Mouse (Mus musculus) c-Kit-negative CD71-positive TER-119-positive erythroid progenitor cells, embryonic 14.5 days (primary cell): Measurements from ENCODE around the gene Prdx6b.

ENCODE experiments used
- DNase-seq: peaks from one replicate; pipeline ENCODE4 v3.0.0-alpha.2; 2013; ENCODE audit warnings: low read depth, low spot score

Gene Prdx6b

DNA sequence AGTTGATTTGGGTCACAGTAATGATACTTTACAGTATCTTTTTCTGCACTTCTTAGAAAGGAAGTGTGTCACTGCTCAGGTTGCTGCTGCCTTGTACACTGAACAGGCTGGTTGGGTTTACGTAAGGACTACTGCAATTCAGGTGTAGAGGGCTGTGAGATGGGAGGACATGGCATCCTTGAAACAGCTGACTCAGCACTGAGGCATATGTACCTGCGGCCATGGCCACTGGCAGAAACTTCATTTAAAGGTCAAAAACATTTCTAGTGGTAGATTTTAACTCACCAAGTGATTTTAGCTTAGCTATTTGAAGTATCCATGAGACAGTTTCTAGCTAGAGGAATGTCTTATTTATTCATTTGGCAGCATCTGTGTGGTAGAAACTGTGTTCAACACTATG lies 33.5 kb downstream of the Prdx6b start:
- DNase-seq, result no peak

DNA sequence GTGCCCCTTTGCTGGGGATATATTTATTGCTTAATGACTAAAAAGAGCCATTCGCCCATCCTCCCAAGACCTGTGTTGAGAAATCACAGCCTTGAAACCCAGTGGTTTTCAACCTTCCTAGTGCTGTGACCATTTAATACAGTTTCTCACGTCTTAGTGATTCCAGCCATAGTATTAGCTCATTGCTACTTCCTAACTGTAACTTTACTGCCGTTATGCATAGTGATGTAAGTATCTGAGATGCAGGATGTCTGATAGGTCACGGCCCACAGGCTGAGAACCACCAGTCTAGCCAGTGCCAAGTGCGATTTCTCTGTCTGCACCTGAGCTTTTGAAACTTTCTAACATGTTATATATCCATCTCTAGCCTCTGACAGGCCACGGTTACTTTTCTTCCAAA lies 35.0 kb downstream of the Prdx6b start:
- DNase-seq, result no peak

DNA sequence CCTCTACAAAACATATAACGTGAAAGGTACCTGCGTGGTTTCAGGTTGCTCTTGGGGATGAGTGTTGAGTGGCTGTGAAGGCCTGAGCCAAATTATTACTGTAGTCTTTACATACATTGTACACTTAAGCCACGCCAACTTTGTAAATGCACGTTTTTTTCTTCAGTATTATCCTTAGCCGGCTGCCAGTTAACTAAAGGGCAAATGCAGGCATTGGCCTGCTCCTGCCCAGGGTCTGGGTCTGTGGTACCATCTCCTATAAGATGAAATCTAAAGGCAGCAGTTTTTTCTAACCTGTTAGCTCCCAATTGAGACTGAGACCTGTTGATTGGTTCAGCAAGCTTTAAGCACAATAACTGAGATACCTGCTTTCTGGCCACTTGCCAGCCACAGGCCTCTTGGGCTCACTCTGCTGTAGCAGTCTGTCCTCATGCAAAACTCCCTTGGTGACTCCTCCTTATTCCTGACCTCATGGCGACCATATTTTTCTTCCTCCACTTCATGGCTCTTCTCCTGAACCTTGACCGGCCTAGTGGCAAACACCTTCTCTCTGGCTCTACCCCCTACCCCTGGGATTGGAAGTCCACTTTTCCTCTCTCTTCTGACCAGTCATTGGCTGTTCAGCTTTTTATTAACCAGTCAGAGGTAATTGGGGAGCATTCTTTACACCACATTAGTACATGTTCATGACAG lies 36.8 kb downstream of the Prdx6b start:
- no peak for DNase-seq

DNA sequence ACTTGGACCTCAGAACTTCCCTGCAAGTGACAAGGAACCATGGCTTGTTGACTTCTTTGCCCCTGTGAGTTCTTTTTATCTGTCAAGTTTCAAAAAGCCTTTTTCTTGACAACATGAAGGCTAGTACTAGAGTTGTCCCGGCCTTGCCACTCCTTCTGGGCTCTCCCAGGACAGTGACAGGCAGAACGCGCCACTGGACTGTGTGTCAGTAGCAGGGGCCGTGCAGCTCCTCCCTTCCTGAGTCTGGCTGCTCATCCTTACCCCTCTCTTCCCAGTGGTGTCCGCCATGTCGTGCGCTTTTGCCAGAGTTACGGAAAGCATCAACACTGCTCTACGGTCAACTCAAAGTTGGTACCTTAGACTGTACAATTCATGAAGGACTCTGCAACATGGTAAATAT lies 48.3 kb downstream of the Prdx6b start:
- no peak for DNase-seq
